Mouse (Mus musculus): ENCODE measurements at regions not wholly inside any gene's neighbourhood (a gene's known extent, or its start where the extent isn't known, plus 50 kb on each side); places are given as distances from the start of the nearest gene placed in this dataset.

DNA sequence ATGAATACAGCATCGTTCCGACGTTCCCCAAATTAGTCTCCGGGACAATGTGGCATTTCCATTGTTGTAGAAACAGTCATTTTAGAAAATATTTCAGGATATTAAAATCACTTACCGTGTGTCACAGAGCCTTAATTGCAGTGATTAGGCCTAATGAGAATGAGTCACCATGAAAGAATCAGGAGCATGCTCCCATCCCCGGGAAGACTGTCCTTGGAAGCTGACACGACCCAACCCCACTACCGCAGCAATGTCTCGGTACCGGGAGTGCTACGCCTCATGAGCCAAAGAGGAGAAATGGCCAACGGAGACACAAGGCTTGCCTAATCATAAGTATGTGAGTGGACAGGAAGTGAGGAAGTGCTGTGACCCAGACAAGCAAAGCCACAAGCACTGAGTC lies 110.2 kb upstream of the Fam19a5 start:
- Histone ChIP-seq H3K4me3 (ENCODE audit: insufficient read depth, low read depth, low read length) (no peak overlapping the region), H3K27ac (ENCODE audit: insufficient read depth, low read depth, low read length) (no peak overlapping the region), H3K4me1 (ENCODE audit: control insufficient read depth, insufficient read depth, low read length) (peaks cover 8% of the 10 kb centered on the region)
- TF ChIP-seq CTCF (IDR thresholded peaks at IDR 0.05; ENCODE audit: insufficient read depth, low read depth, low read length) (no peak), POLR2A (IDR thresholded peaks at IDR 0.05; ENCODE audit: insufficient read depth, low read depth, low read length) (no peak)
- 44% methylated on average over 12 of the region's 12 CpGs for WGBS

DNA sequence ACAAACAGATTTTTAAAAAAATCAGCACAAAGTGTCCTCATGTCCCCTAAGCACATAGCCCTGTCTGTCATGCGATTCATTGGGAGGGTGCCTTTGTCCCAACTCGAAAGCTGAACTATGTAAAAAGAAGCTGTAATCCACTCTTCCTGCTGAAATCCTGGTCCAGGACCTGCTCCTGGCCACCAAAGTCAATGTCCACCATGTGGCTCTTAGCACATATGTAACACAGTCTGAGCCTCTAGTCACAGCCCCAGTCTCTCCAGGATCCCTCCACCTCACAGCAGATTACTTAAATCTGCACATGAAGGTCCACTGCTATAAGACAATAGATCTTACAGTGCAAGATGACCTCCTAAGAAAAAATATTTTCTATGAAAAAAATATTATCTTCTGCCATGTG lies 108.5 kb upstream of the Fam19a5 start:
- H3K27ac ChIP-seq (ENCODE audit: insufficient read depth, low read depth, low read length): no peak overlapping the region
- TF ChIP-seq POLR2A (IDR thresholded peaks at IDR 0.05; ENCODE audit: insufficient read depth, low read depth, low read length) (no peak), CTCF (IDR thresholded peaks at IDR 0.05; ENCODE audit: insufficient read depth, low read depth, low read length) (no peak)
- H3K4me3 ChIP-seq (ENCODE audit: insufficient read depth, low read depth, low read length): no peak overlapping the region
- H3K4me1 ChIP-seq (ENCODE audit: control insufficient read depth, insufficient read depth, low read length): peaks cover 8% of the 10 kb centered on the region
- 94% methylated on average over 2 of the region's 2 CpGs for WGBS

DNA sequence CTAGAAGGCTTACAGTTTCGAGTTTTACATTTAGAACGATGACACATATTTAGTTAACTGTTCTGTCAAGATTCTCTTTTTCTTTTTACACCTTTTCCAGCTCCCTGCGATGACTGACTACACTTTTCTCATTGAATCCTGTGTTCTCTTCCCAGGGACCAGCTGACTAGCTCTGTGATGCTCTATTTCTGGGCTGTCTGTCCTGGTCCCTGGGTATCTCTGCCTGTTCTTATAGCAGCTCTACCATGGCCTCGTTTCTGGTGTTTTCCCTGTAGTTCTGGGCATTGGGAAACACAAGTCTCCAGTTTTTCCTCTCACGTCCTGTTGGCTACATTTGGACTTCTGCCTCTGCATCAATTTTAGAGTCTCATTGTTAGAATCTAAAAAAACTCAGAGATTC lies 106.5 kb upstream of the Fam19a5 start:
- WGBS: 81% methylated on average over 5 of the region's 5 CpGs
- H3K27ac ChIP-seq (ENCODE audit: insufficient read depth, low read depth, low read length): no peak overlapping the region
- no peak overlapping the region for H3K4me3 ChIP-seq (ENCODE audit: insufficient read depth, low read depth, low read length)
- no peak for TF ChIP-seq CTCF (IDR thresholded peaks at IDR 0.05; ENCODE audit: insufficient read depth, low read depth, low read length)
- no peak for TF ChIP-seq POLR2A (IDR thresholded peaks at IDR 0.05; ENCODE audit: insufficient read depth, low read depth, low read length)
- peaks cover 8% of the 10 kb centered on the region for H3K4me1 ChIP-seq (ENCODE audit: control insufficient read depth, insufficient read depth, low read length)

DNA sequence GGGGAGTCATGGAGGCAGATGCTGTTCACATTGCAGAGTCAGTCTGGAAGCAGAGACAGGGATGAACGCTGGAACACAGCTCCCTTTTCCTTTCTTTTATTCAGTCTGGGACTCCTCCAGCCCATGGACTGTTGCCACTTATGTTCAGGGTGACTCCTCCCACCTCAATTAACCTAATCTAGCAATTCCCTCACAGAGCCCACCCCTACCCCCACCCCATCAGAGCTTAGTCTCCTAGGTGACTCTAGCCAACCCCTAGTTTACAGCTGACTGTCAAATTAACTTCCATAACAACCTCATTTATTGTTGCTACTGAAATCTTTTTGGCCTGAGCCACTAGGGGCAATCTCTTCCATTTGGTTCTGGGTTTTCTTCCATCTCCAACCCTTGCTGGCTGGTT lies 85.2 kb upstream of the Fam19a5 start:
- Histone ChIP-seq H3K27ac (ENCODE audit: insufficient read depth, low read depth, low read length) (no peak overlapping the region), H3K4me1 (ENCODE audit: control insufficient read depth, insufficient read depth, low read length) (no peaks in the 10 kb centered on the region), H3K4me3 (ENCODE audit: insufficient read depth, low read depth, low read length) (no peak overlapping the region)
- no peak for TF ChIP-seq POLR2A (IDR thresholded peaks at IDR 0.05; ENCODE audit: insufficient read depth, low read depth, low read length)
- TF ChIP-seq CTCF (IDR thresholded peaks at IDR 0.05; ENCODE audit: insufficient read depth, low read depth, low read length): no peak
- 38% methylated on average over 1 of the region's 1 CpGs for WGBS

DNA sequence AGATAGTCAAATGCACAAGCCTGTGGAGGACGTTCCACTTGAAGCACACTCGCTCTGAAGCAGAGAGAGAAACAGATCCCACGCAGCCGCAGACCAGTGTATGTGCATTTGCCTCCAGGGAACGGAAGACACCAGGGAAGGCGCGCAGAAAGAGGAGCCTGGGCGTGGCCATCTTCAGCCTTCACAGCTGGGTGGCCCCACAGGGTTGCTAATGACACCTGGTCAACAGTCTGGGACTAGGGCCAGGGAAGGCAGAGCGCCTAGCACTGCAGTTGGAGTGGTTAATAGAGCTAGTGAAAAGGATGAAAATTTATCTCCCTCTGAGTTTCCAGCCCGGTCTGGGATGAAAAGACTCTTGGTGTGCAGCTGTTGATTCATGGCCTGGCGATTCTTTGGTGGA lies 67.9 kb upstream of the Fam19a5 start:
- TF ChIP-seq POLR2A (IDR thresholded peaks at IDR 0.05; ENCODE audit: insufficient read depth, low read depth, low read length) (no peak), CTCF (IDR thresholded peaks at IDR 0.05; ENCODE audit: insufficient read depth, low read depth, low read length) (no peak)
- Histone ChIP-seq H3K27ac (ENCODE audit: insufficient read depth, low read depth, low read length) (no peak overlapping the region), H3K4me3 (ENCODE audit: insufficient read depth, low read depth, low read length) (no peak overlapping the region), H3K4me1 (ENCODE audit: control insufficient read depth, insufficient read depth, low read length) (no peaks in the 10 kb centered on the region)
- WGBS: 55% methylated on average over 11 of the region's 11 CpGs

DNA sequence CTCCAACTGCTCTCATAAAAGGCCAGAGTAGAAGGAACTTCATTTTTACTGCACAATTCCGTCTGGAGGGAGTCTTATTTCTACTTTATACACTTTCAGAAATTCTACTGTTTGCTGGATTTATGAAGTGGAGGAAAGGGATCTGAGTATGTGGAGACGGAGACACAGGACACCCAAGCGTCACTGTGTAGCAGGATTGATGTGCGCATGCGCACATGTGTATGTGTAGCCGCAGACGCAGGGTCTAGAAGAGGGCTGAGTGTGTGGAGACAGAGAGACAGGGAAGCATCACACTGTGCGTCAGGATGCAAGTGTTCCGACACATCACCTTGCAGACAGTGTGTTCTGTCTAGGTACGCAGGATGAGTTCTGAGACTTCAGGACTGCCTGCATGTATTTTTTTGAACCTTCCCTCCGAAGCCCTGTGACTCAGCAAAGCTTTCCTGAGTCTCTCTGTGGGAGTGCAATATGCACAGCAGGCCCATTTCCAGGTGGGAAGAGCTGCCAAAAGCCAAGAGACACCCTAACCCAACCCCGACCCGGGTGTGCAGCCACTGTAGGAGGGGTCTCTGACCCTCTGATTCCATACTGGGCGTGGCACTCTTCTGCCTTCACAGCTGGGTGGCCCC lies 67.1 kb upstream of the Fam19a5 start:
- Histone ChIP-seq H3K4me3 (ENCODE audit: insufficient read depth, low read depth, low read length) (no peak overlapping the region), H3K27ac (ENCODE audit: insufficient read depth, low read depth, low read length) (no peak overlapping the region), H3K4me1 (ENCODE audit: control insufficient read depth, insufficient read depth, low read length) (no peaks in the 10 kb centered on the region)
- no peak for TF ChIP-seq POLR2A (IDR thresholded peaks at IDR 0.05; ENCODE audit: insufficient read depth, low read depth, low read length)
- no peak for TF ChIP-seq CTCF (IDR thresholded peaks at IDR 0.05; ENCODE audit: insufficient read depth, low read depth, low read length)
- 86% methylated on average over 14 of the region's 14 CpGs for WGBS

DNA sequence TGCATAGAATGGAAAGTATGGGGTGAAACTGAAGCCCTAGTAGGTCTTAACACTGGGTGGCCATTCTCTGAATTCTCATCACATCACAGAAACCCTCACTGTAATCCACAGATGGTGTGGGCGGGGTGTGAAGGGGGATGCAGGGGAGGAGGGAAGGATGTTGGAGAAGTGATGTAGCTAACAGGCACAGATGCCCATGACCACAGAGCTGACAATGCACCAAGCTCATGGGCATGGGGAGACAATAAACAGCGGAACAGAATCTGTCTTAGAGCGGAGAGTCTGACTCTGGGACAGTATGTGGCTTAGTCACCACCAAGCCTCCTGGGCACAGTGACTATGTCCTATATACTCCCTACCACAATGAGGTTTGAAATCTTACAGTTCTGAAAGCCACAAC lies 63.3 kb upstream of the Fam19a5 start:
- Histone ChIP-seq H3K4me3 (ENCODE audit: insufficient read depth, low read depth, low read length) (no peak overlapping the region), H3K27ac (ENCODE audit: insufficient read depth, low read depth, low read length) (no peak overlapping the region), H3K4me1 (ENCODE audit: control insufficient read depth, insufficient read depth, low read length) (no peaks in the 10 kb centered on the region)
- TF ChIP-seq POLR2A (IDR thresholded peaks at IDR 0.05; ENCODE audit: insufficient read depth, low read depth, low read length) (no peak), CTCF (IDR thresholded peaks at IDR 0.05; ENCODE audit: insufficient read depth, low read depth, low read length) (no peak)
- 94% methylated on average over 3 of the region's 3 CpGs for WGBS
